Mouse (Mus musculus) B cell, adult (primary cell): ENCODE data around the gene Tmem179. TPM values are rescaled to one million over a fixed set of nuclear protein-coding genes. Genes with fewer than 3 reads are reported as not detected.

Experiments
- total RNA-seq: library from RNA; stranded (reverse); gene quantifications from 4 replicates; pipeline ENCODE4 v1.2.4, GENCODE M21; 2023; ENCODE audit not compliant: inconsistent age

Gene Tmem179
- not detected in 4 replicates for total RNA-seq

GRCm38 (mm10) chr12:112516697-112517337 lies at the start of gene Tmem179:
TSS of gene Tmem179 (minus strand) at chr12:112516747.

DNA sequence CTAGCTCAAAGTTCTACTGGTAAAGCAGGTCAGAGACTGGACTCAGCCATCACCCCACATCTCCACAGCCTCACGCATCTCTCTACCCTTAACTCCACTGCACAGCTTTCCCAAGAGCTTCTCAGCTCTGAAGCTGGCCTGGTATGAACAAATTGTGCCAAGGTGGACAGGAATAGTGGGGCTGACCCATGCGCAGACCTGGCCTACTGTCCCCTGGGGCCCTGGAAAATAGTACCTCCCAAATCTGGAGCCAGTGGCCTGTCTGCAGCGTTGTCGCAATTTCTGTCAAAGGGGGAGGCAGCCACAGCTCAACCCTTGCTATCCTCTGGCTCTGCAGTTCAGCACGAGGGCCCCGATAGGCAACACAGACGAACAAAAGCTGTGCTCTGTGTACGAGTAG lies 27.4 kb downstream of the Tmem179 start, which contains the start of gene A530016L24Rik:
TSS of gene A530016L24Rik (plus strand) at position 315 of the 400 bp plus-strand sequence.

Other genes with a start within 250 kb of the Tmem179 start
- gene A530016L24Rik, start 27.3 kb downstream of the Tmem179 start, total RNA-seq, result not detected in 4 replicates
- gene Inf2, start 72.0 kb upstream of the Tmem179 start, total RNA-seq, result 25.3 to 30.4 TPM (median 28.7 TPM) in 4 replicates
- gene Adssl1, start 103.3 kb upstream of the Tmem179 start, total RNA-seq, result 5.1 to 9.4 TPM (median 8.5 TPM) in 4 replicates
- gene Siva1, start 127.9 kb upstream of the Tmem179 start, total RNA-seq, result 17.7 to 24.8 TPM (median 20.3 TPM) in 4 replicates
- gene Akt1, start 158.1 kb upstream of the Tmem179 start, total RNA-seq, result 83.3 to 111 TPM (median 97.0 TPM) in 4 replicates
- 1.2 to 2.7 TPM (median 1.9 TPM) in 4 replicates for gene Zbtb42, start 162.1 kb upstream of the Tmem179 start, total RNA-seq
- 8.0 to 12.0 TPM (median 9.0 TPM) in 4 replicates for gene Cep170b, start 203.7 kb upstream of the Tmem179 start, total RNA-seq
- gene Pld4, start 243.9 kb upstream of the Tmem179 start, total RNA-seq, result 283 to 385 TPM (median 352 TPM) in 4 replicates